Mouse (Mus musculus): ENCODE measurements around the gene Fdx1.

Gene Fdx1

GRCm38 (mm10) chr9:51961190-51961909 lies 2.0 kb downstream of the Fdx1 start:
- no peak for DNase-seq (ENCODE audit: low spot score in 2 of 2)

- DNase-seq (ENCODE audit: low spot score in 2 of 2), result no peak
Observed at GRCm38 (mm10) chr9:51960331-51960730, 3.0 kb downstream of the Fdx1 start.

- DNase-seq (ENCODE audit: low spot score in 2 of 2), result no peak
Observed at GRCm38 (mm10) chr9:51958981-51959380, 4.4 kb downstream of the Fdx1 start.

GRCm38 (mm10) chr9:51957025-51957424 lies 6.3 kb downstream of the Fdx1 start:
- DNase-seq (ENCODE audit: low spot score in 2 of 2), result no peak

GRCm38 (mm10) chr9:51956484-51956883 lies 6.9 kb downstream of the Fdx1 start:
- no peak for DNase-seq (ENCODE audit: low spot score in 2 of 2)

GRCm38 (mm10) chr9:51951337-51951736 lies 12.0 kb downstream of the Fdx1 start:
- no peak for DNase-seq (ENCODE audit: low spot score in 2 of 2)

GRCm38 (mm10) chr9:51950667-51951066 lies 12.7 kb downstream of the Fdx1 start:
- no peak for DNase-seq (ENCODE audit: low spot score in 2 of 2)

- DNase-seq (ENCODE audit: low spot score in 2 of 2), result no peak
Observed at GRCm38 (mm10) chr9:51950225-51950624, 13.1 kb downstream of the Fdx1 start.

GRCm38 (mm10) chr9:51943934-51944333 lies 19.4 kb downstream of the Fdx1 start:
- no peak for DNase-seq (ENCODE audit: low spot score in 2 of 2)

GRCm38 (mm10) chr9:51934641-51935040 lies 28.7 kb downstream of the Fdx1 start:
- peak in 1 of 2 experiments; percentile 22 for DNase-seq (ENCODE audit: low spot score in 2 of 2)

- DNase-seq (ENCODE audit: low spot score in 2 of 2), result no peak
Observed at GRCm38 (mm10) chr9:51931997-51932396, 31.4 kb downstream of the Fdx1 start.

- no peak for DNase-seq (ENCODE audit: low spot score in 2 of 2)
Observed at GRCm38 (mm10) chr9:51931054-51931690, 32.2 kb downstream of the Fdx1 start.

- DNase-seq (ENCODE audit: low spot score in 2 of 2), result no peak
Observed at GRCm38 (mm10) chr9:51929972-51930371, 33.4 kb downstream of the Fdx1 start.

GRCm38 (mm10) chr9:51928659-51929058 lies 34.7 kb downstream of the Fdx1 start:
- DNase-seq (ENCODE audit: low spot score in 2 of 2), result no peak

GRCm38 (mm10) chr9:51928116-51928515 lies 35.2 kb downstream of the Fdx1 start:
- no peak for DNase-seq (ENCODE audit: low spot score in 2 of 2)

GRCm38 (mm10) chr9:51927680-51928079 lies 35.7 kb downstream of the Fdx1 start:
- no peak for DNase-seq (ENCODE audit: low spot score in 2 of 2)

- no peak for DNase-seq (ENCODE audit: low spot score in 2 of 2)
Observed at GRCm38 (mm10) chr9:51926629-51927028, 36.7 kb downstream of the Fdx1 start.

GRCm38 (mm10) chr9:51924551-51925081 lies 38.7 kb downstream of the Fdx1 start:
- no peak for DNase-seq (ENCODE audit: low spot score in 2 of 2)

- DNase-seq (ENCODE audit: low spot score in 2 of 2), result no peak
Observed at GRCm38 (mm10) chr9:51922756-51923155, 40.6 kb downstream of the Fdx1 start.

GRCm38 (mm10) chr9:51915580-51915979 lies 47.8 kb downstream of the Fdx1 start:
- no peak for DNase-seq (ENCODE audit: low spot score in 2 of 2)

GRCm38 (mm10) chr9:51914481-51915120 lies 48.8 kb downstream of the Fdx1 start:
- no peak for DNase-seq (ENCODE audit: low spot score in 2 of 2)

GRCm38 (mm10) chr9:51908838-51909237 lies 54.5 kb downstream of the Fdx1 start:
- peak in 1 of 2 experiments; percentile 57 for DNase-seq (ENCODE audit: low spot score in 2 of 2)

GRCm38 (mm10) chr9:51908255-51908654 lies 55.1 kb downstream of the Fdx1 start:
- no peak for DNase-seq (ENCODE audit: low spot score in 2 of 2)

All from frontal cortex, postnatal 10 days (tissue).